Mouse (Mus musculus): ENCODE measurements around the gene Slc16a8. TPM values are rescaled to one million over a fixed set of nuclear protein-coding genes. Genes with fewer than 3 reads are reported as not detected.
A peak's percentile ranks its signal among the peaks of the same experiment; 100 is the strongest.
"Not testable (repeated sequence)": the region's sequence is repeated elsewhere in the genome, so short reads cannot be mapped to it uniquely, and the experiment has no call there.

Slc16a8 gene
- total and polyA plus RNA-seq, 3 experiments = 0.16 to 0.57 (median 0.39) TPM

DNA sequence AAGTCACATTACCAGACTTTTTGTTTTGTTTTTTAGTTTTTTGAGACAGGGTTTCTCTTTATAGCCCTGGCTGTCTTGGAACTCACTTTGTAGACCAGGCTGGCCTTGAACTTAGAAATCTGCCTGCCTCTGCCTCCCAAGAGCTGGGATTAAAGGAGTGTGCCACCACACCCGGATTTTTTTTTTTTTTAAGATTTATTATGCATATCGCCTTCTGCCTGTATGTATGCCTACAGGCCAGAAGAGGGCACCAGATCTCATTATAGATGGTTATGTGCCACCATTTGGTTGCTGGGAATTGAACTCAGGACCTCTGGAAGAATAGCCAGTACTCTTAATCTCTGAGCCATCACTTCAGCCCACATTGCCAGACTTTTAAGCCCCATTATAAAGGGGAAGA is 28.8 kb downstream of the Slc16a8 start:
- WGBS = 55% methylated on average over 2 of the region's 2 CpGs
- DNase-seq; H3K9ac ChIP-seq (ENCODE audit: low read depth, low read length); H3K79me2 ChIP-seq (replicated peaks; ENCODE audit: control insufficient read depth, insufficient read depth, low read length); H3K4me3 ChIP-seq; intact Hi-C loops (cut with DNase I); H3K4me1 ChIP-seq (ENCODE audit: control insufficient read depth, insufficient read depth, low read length); H3K27ac ChIP-seq; H3K36me3 ChIP-seq (ENCODE audit: control insufficient read depth, insufficient read depth, low read length); H3K27me3 ChIP-seq (ENCODE audit: control insufficient read depth, insufficient read depth, low read length): not testable (repeated sequence)
- TF ChIP-seq CTCF (IDR thresholded peaks at IDR 0.05) = peak; percentile 22

DNA sequence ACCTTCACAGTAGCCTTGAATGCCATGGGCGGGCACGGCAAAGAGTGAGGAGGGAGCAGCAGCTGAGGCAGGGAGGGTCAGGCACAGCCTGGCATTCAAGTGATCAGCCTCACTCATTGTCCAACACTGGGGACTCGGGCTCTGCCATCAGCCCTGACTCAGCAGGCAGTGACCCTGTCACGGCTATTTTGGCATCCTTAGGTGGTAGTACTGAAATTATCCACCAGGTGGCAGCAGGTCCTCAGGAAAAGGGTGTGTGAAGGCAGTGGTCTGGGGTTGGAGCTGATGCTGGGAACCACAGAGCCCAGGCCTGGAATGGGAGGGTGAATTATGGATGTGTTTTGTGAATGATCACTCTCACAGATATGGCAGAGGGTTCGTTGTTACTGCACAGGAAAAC is 29.9 kb downstream of the Slc16a8 start:
- H3K79me2 ChIP-seq (replicated peaks; ENCODE audit: control insufficient read depth, insufficient read depth, low read length) = no peaks in the 10 kb centered on the region
- no peaks in the 10 kb centered on the region for H3K27me3 ChIP-seq (ENCODE audit: control insufficient read depth, insufficient read depth, low read length)
- no peak overlapping the region for H3K9ac ChIP-seq (ENCODE audit: low read depth, low read length)
- no peaks in the 10 kb centered on the region for H3K36me3 ChIP-seq (ENCODE audit: control insufficient read depth, insufficient read depth, low read length)
- TF ChIP-seq EP300 (IDR thresholded peaks at IDR 0.05; ENCODE audit: insufficient read depth, low read depth, low read length) = peak; percentile 86
- 0 out of 2 replicates have a peak, but pooled peaks have one; percentile 13 for TF ChIP-seq POLR2A (IDR thresholded peaks at IDR 0.05; ENCODE audit: insufficient read depth, low read depth, low read length)
- peak; percentile 97; the same call in 1 of the 2 replicates for TF ChIP-seq CTCF (IDR thresholded peaks at IDR 0.05)
- 11% methylated on average over 5 of the region's 5 CpGs for whole genome bisulfite sequencing
- 0 out of 2 replicates have a peak, but pooled peaks cover 1% of the 10 kb centered on the region for H3K4me1 ChIP-seq (ENCODE audit: control insufficient read depth, insufficient read depth, low read length)
- intact Hi-C loops (cut with DNase I) = loop anchor here (1.0 to 5.0 kb wide), 2 partner anchors 243 to 383 kb away; partner anchors contain the start of gene Dmc1
- peak; percentile 83 to 85 for DNase-seq
- no peak overlapping the region for H3K4me3 ChIP-seq
- peak overlapping the region; percentile 37 for H3K27ac ChIP-seq

DNA sequence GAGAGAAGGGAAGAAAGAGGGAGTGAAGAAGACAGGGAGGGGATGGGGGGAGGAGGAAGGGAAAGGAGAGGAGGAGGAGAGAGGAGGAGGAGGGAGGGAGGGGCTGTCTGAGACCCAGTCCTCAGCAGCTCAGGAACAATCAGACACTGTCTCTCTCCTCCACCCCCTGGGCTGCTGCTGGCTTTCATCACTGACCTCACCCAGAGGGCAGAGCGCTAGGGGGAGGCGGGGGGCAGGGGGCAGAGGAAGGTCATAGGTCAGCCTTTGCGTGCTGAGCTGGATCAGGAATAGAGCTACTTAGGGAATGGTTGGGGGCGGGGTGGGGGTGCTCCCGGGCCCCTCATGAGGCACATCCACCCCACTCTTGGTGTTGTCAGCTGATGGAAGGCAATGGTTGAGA is 30.9 kb downstream of the Slc16a8 start:
- WGBS = 32% methylated on average over 5 of the region's 5 CpGs
- Histone ChIP-seq H3K79me2 (replicated peaks; ENCODE audit: control insufficient read depth, insufficient read depth, low read length) (no peaks in the 10 kb centered on the region), H3K27me3 (ENCODE audit: control insufficient read depth, insufficient read depth, low read length) (no peaks in the 10 kb centered on the region), H3K9ac (ENCODE audit: low read depth, low read length) (no peak overlapping the region), H3K27ac (no peak overlapping the region), H3K4me1 (ENCODE audit: control insufficient read depth, insufficient read depth, low read length) (0 out of 2 replicates have a peak, but pooled peaks cover 1% of the 10 kb centered on the region), H3K36me3 (ENCODE audit: control insufficient read depth, insufficient read depth, low read length) (no peaks in the 10 kb centered on the region), H3K4me3 (no peak overlapping the region)
- TF ChIP-seq POLR2A (IDR thresholded peaks at IDR 0.05; ENCODE audit: insufficient read depth, low read depth, low read length) = no peak
- no peak for TF ChIP-seq EP300 (IDR thresholded peaks at IDR 0.05; ENCODE audit: insufficient read depth, low read depth, low read length)
- no peak for TF ChIP-seq CTCF (IDR thresholded peaks at IDR 0.05)
- no peak for DNase-seq
- intact Hi-C loops (cut with DNase I) = loop anchor here (1.0 to 5.0 kb wide), 2 partner anchors 244 to 384 kb away; partner anchors contain the start of gene Dmc1

DNA sequence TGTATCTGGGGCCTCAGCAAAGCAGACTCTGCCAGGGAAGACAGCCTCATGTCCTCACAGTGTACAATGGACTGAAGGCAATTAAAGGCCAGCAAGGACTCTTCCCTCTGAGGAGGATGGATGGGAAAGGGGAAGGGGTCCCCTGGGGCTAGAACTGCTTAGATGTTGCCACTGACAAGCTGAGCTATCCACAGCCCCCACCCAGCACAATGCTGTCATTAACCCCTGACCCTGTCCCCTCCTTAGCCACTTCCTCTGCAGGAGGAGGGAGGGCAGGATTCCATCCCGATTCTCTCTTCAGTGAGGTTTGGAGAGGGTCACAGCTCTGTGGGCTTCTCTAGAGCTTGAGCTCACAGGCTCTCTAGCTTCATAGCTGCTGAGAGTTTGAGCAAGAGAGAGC is 35.0 kb downstream of the Slc16a8 start:
- DNase-seq = no peak
- Histone ChIP-seq H3K4me1 (ENCODE audit: control insufficient read depth, insufficient read depth, low read length) (0 out of 2 replicates have a peak, but pooled peaks cover under 1% of the 10 kb centered on the region), H3K27me3 (ENCODE audit: control insufficient read depth, insufficient read depth, low read length) (no peaks in the 10 kb centered on the region), H3K4me3 (no peak overlapping the region), H3K36me3 (ENCODE audit: control insufficient read depth, insufficient read depth, low read length) (no peaks in the 10 kb centered on the region), H3K9ac (ENCODE audit: low read depth, low read length) (no peak overlapping the region), H3K27ac (no peak overlapping the region), H3K79me2 (replicated peaks; ENCODE audit: control insufficient read depth, insufficient read depth, low read length) (no peaks in the 10 kb centered on the region)
- WGBS = 4% methylated on average over 1 of the region's 1 CpGs
- TF ChIP-seq EP300 (IDR thresholded peaks at IDR 0.05; ENCODE audit: insufficient read depth, low read depth, low read length) (no peak), POLR2A (IDR thresholded peaks at IDR 0.05; ENCODE audit: insufficient read depth, low read depth, low read length) (no peak), CTCF (IDR thresholded peaks at IDR 0.05) (no peak)
- intact Hi-C loops (cut with DNase I) = no loop called here

DNA sequence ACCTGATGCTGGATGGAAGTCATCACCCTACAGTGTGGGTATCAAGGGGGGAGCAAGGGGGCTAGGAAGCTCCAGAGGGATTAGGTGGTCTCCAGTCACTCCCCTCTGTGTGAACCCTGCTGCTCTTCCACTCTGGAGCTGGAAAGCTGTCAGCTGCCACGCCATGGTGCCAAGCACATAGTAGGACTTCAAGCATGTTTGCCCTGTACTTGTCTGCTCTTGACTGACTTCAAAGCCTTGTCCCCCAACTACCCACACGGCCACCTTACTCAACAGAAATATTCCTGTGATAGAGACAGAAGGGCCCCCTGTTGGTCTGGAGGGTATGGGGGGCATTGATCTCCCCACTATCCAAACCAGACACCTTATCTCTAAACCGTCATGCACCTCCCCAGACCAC is 38.4 kb downstream of the Slc16a8 start:
- no peaks in the 10 kb centered on the region for H3K27me3 ChIP-seq (ENCODE audit: control insufficient read depth, insufficient read depth, low read length)
- H3K27ac ChIP-seq = no peak overlapping the region
- WGBS = 67% methylated on average over 3 of the region's 3 CpGs
- intact Hi-C loops (cut with DNase I) = no loop called here
- H3K4me1 ChIP-seq (ENCODE audit: control insufficient read depth, insufficient read depth, low read length) = no peaks in the 10 kb centered on the region
- H3K36me3 ChIP-seq (ENCODE audit: control insufficient read depth, insufficient read depth, low read length) = no peaks in the 10 kb centered on the region
- DNase-seq = no peak
- H3K4me3 ChIP-seq = no peak overlapping the region
- H3K9ac ChIP-seq (ENCODE audit: low read depth, low read length) = no peak overlapping the region
- no peaks in the 10 kb centered on the region for H3K79me2 ChIP-seq (replicated peaks; ENCODE audit: control insufficient read depth, insufficient read depth, low read length)
- TF ChIP-seq CTCF (IDR thresholded peaks at IDR 0.05) (no peak), POLR2A (IDR thresholded peaks at IDR 0.05; ENCODE audit: insufficient read depth, low read depth, low read length) (no peak), EP300 (IDR thresholded peaks at IDR 0.05; ENCODE audit: insufficient read depth, low read depth, low read length) (no peak)

DNA sequence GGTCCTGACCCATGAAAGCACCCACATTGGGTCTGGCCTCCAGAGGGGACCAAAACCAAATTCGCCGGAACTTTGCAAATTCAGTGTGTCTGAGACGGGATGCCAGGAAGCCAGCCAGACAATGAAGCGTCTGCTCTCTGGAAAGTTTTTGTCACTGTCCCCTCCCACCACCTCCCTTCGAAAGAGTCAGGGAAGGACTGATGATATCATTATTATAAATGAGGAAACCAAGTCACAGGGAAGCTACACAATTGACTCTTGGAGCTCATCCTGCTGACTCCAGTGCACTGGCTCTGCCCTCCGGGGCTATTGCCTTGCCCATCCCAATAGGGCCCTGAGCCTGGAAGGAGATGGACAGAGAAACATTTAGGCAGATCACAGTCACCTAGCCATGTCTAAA is 41.0 kb downstream of the Slc16a8 start:
- Histone ChIP-seq H3K36me3 (ENCODE audit: control insufficient read depth, insufficient read depth, low read length) (no peaks in the 10 kb centered on the region), H3K27me3 (ENCODE audit: control insufficient read depth, insufficient read depth, low read length) (no peaks in the 10 kb centered on the region), H3K4me3 (no peak overlapping the region), H3K79me2 (replicated peaks; ENCODE audit: control insufficient read depth, insufficient read depth, low read length) (no peaks in the 10 kb centered on the region), H3K9ac (ENCODE audit: low read depth, low read length) (no peak overlapping the region), H3K27ac (no peak overlapping the region), H3K4me1 (ENCODE audit: control insufficient read depth, insufficient read depth, low read length) (no peaks in the 10 kb centered on the region)
- 43% methylated on average over 6 of the region's 6 CpGs for WGBS
- intact Hi-C loops (cut with DNase I) = no loop called here
- no peak for DNase-seq
- no peak for TF ChIP-seq CTCF (IDR thresholded peaks at IDR 0.05)
- TF ChIP-seq EP300 (IDR thresholded peaks at IDR 0.05; ENCODE audit: insufficient read depth, low read depth, low read length) = no peak
- TF ChIP-seq POLR2A (IDR thresholded peaks at IDR 0.05; ENCODE audit: insufficient read depth, low read depth, low read length) = no peak

Data from heart, adult 2 months (tissue).